Mouse (Mus musculus): ENCODE measurements around the gene Hfm1. TPM values are rescaled to one million over a fixed set of nuclear protein-coding genes. Genes with fewer than 3 reads are reported as not detected.
A peak's percentile ranks its signal among the peaks of the same experiment; 100 is the strongest.

Gene Hfm1
- polyA plus RNA-seq, 1 experiment: not detected

DNA sequence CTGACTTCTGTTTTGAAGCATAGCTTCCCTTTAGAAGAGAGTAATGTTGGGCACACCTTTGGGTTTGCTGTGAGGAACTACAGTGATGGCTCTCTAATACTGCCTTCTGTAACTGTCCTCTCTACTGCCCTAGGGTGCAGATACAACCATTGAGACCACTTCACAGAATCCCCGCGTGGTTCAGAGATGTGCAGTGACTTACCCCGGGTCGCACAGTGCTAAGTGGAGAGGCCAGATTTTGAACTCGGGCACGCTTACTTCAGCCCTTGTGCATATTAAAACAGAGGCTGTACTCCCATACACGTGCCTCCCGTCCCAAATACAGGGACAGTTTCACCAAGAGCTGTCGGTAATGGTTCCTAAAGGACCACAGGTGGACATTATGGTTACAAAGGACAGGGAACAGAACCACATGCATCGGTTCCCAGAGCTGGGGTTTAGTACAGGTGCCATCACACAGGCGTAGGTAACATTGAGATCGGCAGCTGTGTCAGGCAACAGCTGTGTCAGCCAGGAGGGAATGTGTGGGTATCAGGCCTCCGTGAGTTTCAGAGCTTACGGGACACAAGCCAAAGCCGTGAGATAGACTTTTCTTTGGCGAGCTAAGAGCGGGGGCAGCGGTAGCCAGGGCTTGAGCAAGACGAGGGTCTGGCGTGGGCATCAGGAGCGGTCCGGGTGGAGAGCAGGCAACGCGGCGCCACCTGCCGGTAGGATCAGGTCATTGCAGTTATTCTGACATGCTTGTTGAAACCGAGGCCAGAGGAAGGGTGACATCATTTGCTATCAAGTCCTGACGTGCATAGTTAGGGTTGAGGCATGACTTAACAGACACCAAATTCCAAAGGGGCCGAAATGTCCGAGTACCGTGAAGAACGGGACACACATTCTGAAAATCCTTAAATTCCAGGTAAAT lies 124.0 kb downstream of the Hfm1 start:
- 7% methylated on average over 32 of the region's 32 CpGs for WGBS
- no peaks in the 10 kb centered on the region for H3K36me3 ChIP-seq (ENCODE audit: control insufficient read depth, insufficient read depth, low read length)
- no peak for TF ChIP-seq POLR2A (IDR thresholded peaks at IDR 0.05; ENCODE audit: low read depth, low read length)
- TF ChIP-seq CTCF (IDR thresholded peaks at IDR 0.05; ENCODE audit: extremely low read depth, insufficient read depth, insufficient read length, insufficient replicate concordance): peak; percentile 94
- H3K4me1 ChIP-seq (ENCODE audit: control insufficient read depth, insufficient read depth, insufficient read length): no peaks in the 10 kb centered on the region
- DNase-seq (ENCODE audit: low read depth in 1 of 2, low spot score in 2 of 2): peak; percentile 72 to 76
- H3K4me3 ChIP-seq (ENCODE audit: extremely low read depth, insufficient read depth, insufficient read length): peak overlapping the region; percentile 29; the same call in 1 of the 2 replicates
- no peak overlapping the region for H3K27ac ChIP-seq (ENCODE audit: insufficient read depth, low read length)
- H3K27me3 ChIP-seq (ENCODE audit: control insufficient read depth, insufficient read depth, low read length): no peaks in the 10 kb centered on the region

DNA sequence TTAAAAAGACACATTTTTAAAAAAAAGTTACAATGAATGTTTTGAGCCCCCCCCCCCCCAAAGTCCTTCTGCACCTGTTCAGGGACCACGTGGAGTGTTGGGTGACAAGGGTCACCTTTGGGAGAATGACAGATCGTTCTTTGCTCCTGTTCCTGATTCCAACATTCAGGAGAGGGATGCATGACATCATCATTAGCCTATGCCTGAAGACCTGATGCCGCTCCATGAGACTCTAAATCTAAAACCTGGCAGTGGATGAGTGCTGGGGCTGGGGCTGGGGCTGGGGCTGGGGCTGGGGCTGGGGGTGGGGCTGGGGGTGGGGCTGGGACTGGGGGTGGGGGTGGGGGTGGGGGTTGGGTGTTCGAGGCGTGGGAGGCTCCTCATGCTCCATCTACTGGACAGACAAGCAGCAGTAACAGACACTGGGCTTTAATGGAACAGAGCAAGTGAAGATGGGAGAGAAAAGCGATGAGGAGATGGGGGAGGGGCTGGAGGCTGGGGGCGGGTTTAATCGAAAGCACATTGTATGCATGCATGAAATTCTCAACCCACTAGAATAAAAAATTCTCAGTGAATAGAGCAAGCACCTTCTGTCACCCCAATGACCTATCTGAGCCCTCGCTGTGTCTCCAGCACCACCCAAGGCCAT lies 124.8 kb downstream of the Hfm1 start:
- Histone ChIP-seq H3K27me3 (ENCODE audit: control insufficient read depth, insufficient read depth, low read length) (no peaks in the 10 kb centered on the region), H3K4me1 (ENCODE audit: control insufficient read depth, insufficient read depth, insufficient read length) (no peaks in the 10 kb centered on the region), H3K27ac (ENCODE audit: insufficient read depth, low read length) (no peak overlapping the region), H3K36me3 (ENCODE audit: control insufficient read depth, insufficient read depth, low read length) (no peaks in the 10 kb centered on the region), H3K4me3 (ENCODE audit: extremely low read depth, insufficient read depth, insufficient read length) (no peak overlapping the region)
- WGBS: 46% methylated on average over 9 of the region's 9 CpGs
- no peak for DNase-seq (ENCODE audit: low read depth in 1 of 2, low spot score in 2 of 2)
- TF ChIP-seq CTCF (IDR thresholded peaks at IDR 0.05; ENCODE audit: extremely low read depth, insufficient read depth, insufficient read length, insufficient replicate concordance): no peak
- TF ChIP-seq POLR2A (IDR thresholded peaks at IDR 0.05; ENCODE audit: low read depth, low read length): no peak

DNA sequence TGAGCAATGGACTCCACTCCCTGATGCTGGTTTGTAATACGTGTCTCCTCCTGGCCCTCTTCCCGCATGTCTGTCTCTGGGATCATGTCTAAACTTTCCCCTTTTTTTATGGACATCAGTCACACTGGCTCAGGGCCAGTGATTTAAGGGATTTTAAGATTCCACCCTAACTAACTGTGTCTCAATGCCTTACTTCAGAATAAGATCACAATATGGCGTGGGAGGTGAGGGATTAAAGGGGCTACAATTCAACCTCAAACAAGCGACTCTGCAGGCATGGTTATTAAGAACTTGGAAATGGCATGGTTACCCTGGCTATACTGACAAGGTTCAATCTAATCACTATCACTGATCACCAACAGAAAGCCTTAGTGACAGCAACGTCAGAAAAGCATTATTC lies 128.2 kb downstream of the Hfm1 start:
- DNase-seq (ENCODE audit: low read depth in 1 of 2, low spot score in 2 of 2): no peak

DNA sequence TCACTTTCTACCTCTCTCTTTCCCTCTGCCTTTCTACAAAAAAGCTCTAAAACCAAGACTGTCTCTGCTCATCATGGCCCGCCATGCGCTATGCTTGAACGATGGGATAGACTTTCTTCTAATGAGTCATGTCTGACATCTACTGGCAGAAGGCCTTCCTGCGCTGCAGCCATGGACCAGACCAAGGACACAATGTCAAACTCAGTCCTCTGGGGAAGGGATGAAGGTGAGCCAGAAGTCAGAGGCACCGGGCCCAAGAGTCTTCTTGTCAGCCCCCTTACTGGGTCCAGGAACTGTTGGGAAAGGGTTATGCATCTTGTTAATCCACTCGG lies 134.9 kb downstream of the Hfm1 start:
- Histone ChIP-seq H3K36me3 (ENCODE audit: control insufficient read depth, insufficient read depth, low read length) (no peaks in the 10 kb centered on the region), H3K4me3 (ENCODE audit: extremely low read depth, insufficient read depth, insufficient read length) (no peak overlapping the region), H3K27ac (ENCODE audit: insufficient read depth, low read length) (no peak overlapping the region), H3K27me3 (ENCODE audit: control insufficient read depth, insufficient read depth, low read length) (no peaks in the 10 kb centered on the region; the same call in 1 of the 2 replicates), H3K4me1 (ENCODE audit: control insufficient read depth, insufficient read depth, insufficient read length) (no peaks in the 10 kb centered on the region)
- TF ChIP-seq CTCF (IDR thresholded peaks at IDR 0.05; ENCODE audit: extremely low read depth, insufficient read depth, insufficient read length, insufficient replicate concordance): peak; percentile 33; the same call in 1 of the 2 replicates
- TF ChIP-seq POLR2A (IDR thresholded peaks at IDR 0.05; ENCODE audit: low read depth, low read length): no peak
- WGBS: 17% methylated on average over 6 of the region's 6 CpGs
- DNase-seq (ENCODE audit: low read depth in 1 of 2, low spot score in 2 of 2): no peak

More for the DNA sequence above, 128.2 kb downstream of the Hfm1 start:
- TF ChIP-seq POLR2A (IDR thresholded peaks at IDR 0.05; ENCODE audit: low read depth, low read length): no peak
- no peak for TF ChIP-seq CTCF (IDR thresholded peaks at IDR 0.05; ENCODE audit: extremely low read depth, insufficient read depth, insufficient read length, insufficient replicate concordance)
- Histone ChIP-seq H3K4me1 (ENCODE audit: control insufficient read depth, insufficient read depth, insufficient read length) (no peaks in the 10 kb centered on the region), H3K27ac (ENCODE audit: insufficient read depth, low read length) (no peak overlapping the region), H3K4me3 (ENCODE audit: extremely low read depth, insufficient read depth, insufficient read length) (no peak overlapping the region), H3K27me3 (ENCODE audit: control insufficient read depth, insufficient read depth, low read length) (no peaks in the 10 kb centered on the region), H3K36me3 (ENCODE audit: control insufficient read depth, insufficient read depth, low read length) (no peaks in the 10 kb centered on the region)
- 89% methylated on average over 5 of the region's 5 CpGs for WGBS

DNA sequence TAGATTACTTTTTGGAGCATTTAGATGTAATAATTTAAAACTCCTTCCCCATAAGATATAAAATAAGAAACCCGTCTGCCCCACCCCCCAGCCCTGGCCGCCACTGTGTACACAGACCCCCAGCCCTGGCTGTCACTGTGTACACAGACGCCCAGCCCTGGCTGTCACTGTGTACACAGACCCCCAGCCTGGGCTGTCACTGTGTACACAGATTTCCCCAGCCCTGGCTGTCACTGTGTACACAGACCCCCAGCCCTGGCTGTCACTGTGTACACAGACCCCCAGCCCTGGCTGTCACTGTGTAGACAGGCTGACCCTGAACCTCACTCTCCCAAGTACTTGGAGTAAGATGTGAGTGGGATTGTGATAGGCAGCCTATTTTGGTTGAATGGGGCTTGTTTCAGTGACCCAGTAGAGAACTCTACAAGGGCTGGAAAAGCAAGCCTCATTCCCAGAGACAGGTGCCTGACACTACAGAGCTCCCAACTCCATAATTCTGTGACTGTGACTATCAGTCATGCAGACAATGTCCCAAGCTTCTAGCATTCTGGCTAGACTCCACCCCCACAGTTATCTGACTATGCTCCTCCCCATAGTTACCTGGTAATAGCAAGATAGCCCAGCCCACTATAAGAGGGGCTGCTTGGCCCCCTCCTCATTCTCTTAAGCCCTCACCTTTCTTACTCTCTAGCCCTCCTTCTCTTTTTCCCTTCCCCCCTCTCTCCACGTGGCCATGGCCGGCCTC lies 135.5 kb downstream of the Hfm1 start:
- DNase-seq (ENCODE audit: low read depth in 1 of 2, low spot score in 2 of 2): no peak
- TF ChIP-seq CTCF (IDR thresholded peaks at IDR 0.05; ENCODE audit: extremely low read depth, insufficient read depth, insufficient read length, insufficient replicate concordance) (no peak), POLR2A (IDR thresholded peaks at IDR 0.05; ENCODE audit: low read depth, low read length) (no peak)
- H3K4me1 ChIP-seq (ENCODE audit: control insufficient read depth, insufficient read depth, insufficient read length): no peaks in the 10 kb centered on the region
- no peaks in the 10 kb centered on the region for H3K36me3 ChIP-seq (ENCODE audit: control insufficient read depth, insufficient read depth, low read length)
- WGBS: 51% methylated on average over 5 of the region's 5 CpGs
- no peaks in the 10 kb centered on the region; the same call in 1 of the 2 replicates for H3K27me3 ChIP-seq (ENCODE audit: control insufficient read depth, insufficient read depth, low read length)
- H3K27ac ChIP-seq (ENCODE audit: insufficient read depth, low read length): no peak overlapping the region
- H3K4me3 ChIP-seq (ENCODE audit: extremely low read depth, insufficient read depth, insufficient read length): no peak overlapping the region

Other genes with a start within 250 kb of the Hfm1 start
- 6.3 and 7.6 TPM in 2 replicates for gene Zfp644, start 229.0 kb downstream of the Hfm1 start, polyA plus RNA-seq (2012; rRNA removed)
- 6.8 and 6.9 TPM in 2 replicates for gene Cdc7, start 38.0 kb upstream of the Hfm1 start, polyA plus RNA-seq (2012; rRNA removed)

Data from spleen, adult 2 months (tissue).